ENCODE assay signal across 8 mouse cellular contexts in the genomic region with DNA sequence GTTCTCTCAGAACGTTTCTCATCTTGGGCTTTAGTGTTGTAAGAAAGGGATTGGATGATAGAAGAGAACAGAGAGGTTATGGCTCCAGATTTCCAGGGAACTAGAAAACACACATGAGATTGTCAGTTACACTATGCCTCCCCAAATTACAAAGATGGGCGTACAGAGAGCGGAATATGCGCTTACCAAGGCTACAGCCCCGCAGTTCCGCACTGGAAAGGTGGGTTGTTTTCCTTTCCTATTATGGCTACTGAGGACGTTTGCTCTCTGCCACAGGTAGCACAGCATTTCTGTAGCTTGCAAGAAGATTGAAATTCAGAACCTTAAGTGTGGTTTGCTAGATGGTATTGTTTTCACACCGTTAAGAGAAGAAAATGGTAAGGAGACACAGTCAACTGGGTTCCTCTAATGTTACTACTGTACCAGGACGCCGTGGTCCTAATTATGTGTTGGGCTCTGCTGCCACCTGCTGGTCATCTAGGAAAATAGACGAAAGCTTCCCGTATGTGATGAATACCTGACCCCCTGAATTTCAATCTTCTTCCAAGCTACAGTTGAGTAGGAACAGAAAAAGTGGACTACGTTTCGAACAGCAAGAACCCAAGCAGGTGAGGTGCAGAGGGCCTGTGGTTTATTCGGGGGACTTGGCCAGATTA. TPM values are rescaled to one million over a fixed set of nuclear protein-coding genes. Genes with fewer than 3 reads are reported as not detected.
DNase-seq lines count a peak whose midpoint lies in the region; TF ChIP-seq lines count a peak whose summit lies in the region.
"Had no signal": no experiment of that assay in that cellular context is flagged by ENCODE, and none has a peak within 500 bp of the region (broad histone marks: within the 10 kb centered on the region; RNA-seq: fewer than 3 reads in every experiment).

No protein-coding gene starts in this region.

- WGBS in bone marrow, adult 2 months: 37% methylated on average over 15 of the region's 15 CpGs
- 34% methylated on average over 15 of the region's 15 CpGs for WGBS in large intestine, adult 2 months

- intact Hi-C loops in heart, postnatal 36 days (cut with DNase I): loop anchor here (1.0 to 10.0 kb wide), 5 partner anchors 341 to 1004 kb away; no protein-coding TSS in a partner anchor

- TF ChIP-seq CTCF in bone marrow, adult 2 months (IDR thresholded peaks at IDR 0.05; ENCODE audit: control insufficient read depth, insufficient read depth, low read length): peak; percentile 60
- peak; percentile 52; the same call in 1 of the 2 replicates for TF ChIP-seq CTCF in embryonic fibroblast, embryonic 13.5 days (IDR thresholded peaks at IDR 0.05; ENCODE audit: borderline replicate concordance, insufficient read depth, low read length)

- no peaks in the 10 kb centered on the region for H3K4me1 ChIP-seq in bone marrow, adult 2 months (ENCODE audit: control insufficient read depth, insufficient read depth, low read length)
- H3K4me1 ChIP-seq in embryonic fibroblast, embryonic 13.5 days (ENCODE audit: control insufficient read depth, insufficient read depth, low read length): no peaks in the 10 kb centered on the region

- H3K27ac ChIP-seq in bone marrow, adult 2 months (ENCODE audit: control insufficient read depth, insufficient read depth, low read depth, low read length, poor library complexity): no peak overlapping the region
- no peak overlapping the region for H3K27ac ChIP-seq in embryonic fibroblast, embryonic 13.5 days (ENCODE audit: insufficient read depth, low read length)

- TF ChIP-seq POLR2A in bone marrow, adult 2 months (IDR thresholded peaks at IDR 0.05; ENCODE audit: borderline replicate concordance, control insufficient read depth, low read depth, low read length): no peak
- no peak for TF ChIP-seq POLR2A in embryonic fibroblast, embryonic 13.5 days (IDR thresholded peaks at IDR 0.05; ENCODE audit: low read depth, low read length)

- no peak overlapping the region for H3K4me3 ChIP-seq in bone marrow, adult 2 months (replicated peaks; ENCODE audit: control insufficient read depth, low read depth, low read length)
- no peak overlapping the region for H3K4me3 ChIP-seq in embryonic fibroblast, embryonic 13.5 days (ENCODE audit: insufficient read depth, low read length)
- H3K4me3 ChIP-seq: megakaryocyte, embryonic 14.5 days had no signal

- peak; percentile 63 for DNase-seq in MN1 (ENCODE audit: low spot score)
- DNase-seq in heart, postnatal 36 days: peak; percentile 56 to 74
- peak; percentile 35 for DNase-seq in large intestine, adult 2 months (ENCODE audit: low read depth, low spot score)
- DNase-seq in lung, postnatal 25 days (ENCODE audit: low spot score): peak; percentile 58
- DNase-seq in right cerebral cortex, adult 2 months (ENCODE audit: low spot score in 2 of 2): peak; percentile 82 to 88

RNA-seq across cellular contexts. Expression of a gene that starts 12.0 kb away (rescaled TPM):
- polyA plus RNA-seq in bone marrow, adult 2 months (2011; ENCODE audit: insufficient read depth, insufficient read length, low replicate concordance, missing spikeins): not detected in 2 replicates
- polyA plus RNA-seq in embryonic fibroblast, embryonic 13.5 days (2011; ENCODE audit: insufficient read length, low read depth, missing spikeins): not detected in 2 replicates
- total RNA-seq in heart, postnatal 36 days (2021): not detected
- not detected in 2 replicates for polyA plus RNA-seq in large intestine, adult 2 months (2012; rRNA removed)

RNA-seq across cellular contexts. Expression of a gene that starts 17.5 kb away (rescaled TPM):
- not detected in 2 replicates for polyA plus RNA-seq in bone marrow, adult 2 months (2011; ENCODE audit: insufficient read depth, insufficient read length, low replicate concordance, missing spikeins)
- not detected in 2 replicates for polyA plus RNA-seq in embryonic fibroblast, embryonic 13.5 days (2011; ENCODE audit: insufficient read length, low read depth, missing spikeins)
- not detected for total RNA-seq in heart, postnatal 36 days (2021)
- polyA plus RNA-seq in large intestine, adult 2 months (2012; rRNA removed): not detected in 2 replicates

RNA-seq across cellular contexts. Expression of a gene that starts 58.2 kb away (rescaled TPM):
- not detected in 2 replicates for polyA plus RNA-seq in bone marrow, adult 2 months (2011; ENCODE audit: insufficient read depth, insufficient read length, low replicate concordance, missing spikeins)
- not detected in 2 replicates for polyA plus RNA-seq in embryonic fibroblast, embryonic 13.5 days (2011; ENCODE audit: insufficient read length, low read depth, missing spikeins)
- not detected for total RNA-seq in heart, postnatal 36 days (2021)
- not detected in 2 replicates for polyA plus RNA-seq in large intestine, adult 2 months (2012; rRNA removed)

Comparison
In these comparisons a context has a peak if more than half of its experiments do, and no peak if none do; other contexts are left out.
1. DNase-seq: peak in every context shown above with its lines; median percentile 85 in right cerebral cortex, adult 2 months; 65 in heart, postnatal 36 days; 63 in MN1; 58 in lung, postnatal 25 days; 35 in large intestine, adult 2 months.